Mouse (Mus musculus) MEL (cell line): ENCODE measurements around the gene Acbd7. TPM values are rescaled to one million over a fixed set of nuclear protein-coding genes. Genes with fewer than 3 reads are reported as not detected.
A peak's percentile ranks its signal among the peaks of the same experiment; 100 is the strongest.

Experiments
- DNase-seq: peaks from one replicate; pipeline ENCODE4 v3.0.0; 2011; ENCODE audit warnings: low read depth, low spot score
- H3K27ac ChIP-seq: 2 replicates; pipeline ENCODE4 v1.5.1; 2012; ENCODE audit warnings: low read depth, mild to moderate bottlenecking, control low read depth, low read length, moderate library complexity; ENCODE audit not compliant: control insufficient read depth
- H3K27me3 ChIP-seq, 2 experiments: fragments of 150-350 bp in 1 of 2; sonication (generic) in 1 of 2; 2 replicates each; pipeline ENCODE4 v1.6.1; 2012; ENCODE audit warnings: low read length in 2 of 2, mild to moderate bottlenecking in 2 of 2, improper control_type of control experiment in 1 of 2, moderate library complexity in 1 of 2; ENCODE audit not compliant: insufficient read depth in 2 of 2, control insufficient read depth in 1 of 2
- H3K36me3 ChIP-seq, 2 experiments: 2 replicates each; pipeline ENCODE4 v1.6.1; 2012 to 2014; ENCODE audit warnings: low read length in 2 of 2, improper control_type of control experiment in 1 of 2, inconsistent platforms in 1 of 2, mild to moderate bottlenecking in 1 of 2; ENCODE audit not compliant: insufficient read depth in 2 of 2, control insufficient read depth in 1 of 2
- H3K4me1 ChIP-seq, 2 experiments: fragments of 150-350 bp in 1 of 2; sonication (generic) in 1 of 2; 2 replicates each; pipeline ENCODE4 v1.6.1; 2012; ENCODE audit warnings: low read length in 2 of 2, improper control_type of control experiment in 1 of 2, mild to moderate bottlenecking in 1 of 2; ENCODE audit not compliant: insufficient read depth in 2 of 2, control insufficient read depth in 1 of 2
- H3K4me3 ChIP-seq, 2 experiments: fragments of 150-350 bp in 1 of 2; sonication (generic) in 1 of 2; 2 replicates each; pipeline ENCODE4 v1.5.1; 2012; ENCODE audit warnings: low read depth in 2 of 2, low read length in 2 of 2, mild to moderate bottlenecking in 2 of 2, moderate library complexity in 2 of 2, control low read depth in 1 of 2, improper control_type of control experiment in 1 of 2; ENCODE audit not compliant: control insufficient read depth in 1 of 2, insufficient read depth in 1 of 2
- H3K79me2 ChIP-seq: 2 replicates; pipeline ENCODE4 v1.6.1; 2012; ENCODE audit warnings: mild to moderate bottlenecking, low read length, moderate library complexity; ENCODE audit not compliant: control insufficient read depth, poor library complexity, insufficient read depth
- H3K9ac ChIP-seq: 2 replicates; pipeline ENCODE4 v1.6.1; 2012; ENCODE audit warnings: low read depth, mild to moderate bottlenecking, control low read depth, low read length, moderate library complexity; ENCODE audit not compliant: control insufficient read depth, poor library complexity, severe bottlenecking
- H3K9me3 ChIP-seq: fragments of 150-350 bp; sonication (generic); replicated peaks from 2 replicates; pipeline ENCODE4 v1.6.1; 2012; ENCODE audit warnings: mild to moderate bottlenecking, low read length, improper control_type of control experiment, moderate library complexity; ENCODE audit not compliant: insufficient read depth
- BHLHE40 ChIP-seq: IDR thresholded peaks from 2 replicates; pipeline ENCODE4 v1.6.1; 2012; ENCODE audit warnings: low read depth, mild to moderate bottlenecking, inconsistent platforms, low read length, improper control_type of control experiment, borderline replicate concordance
- CHD2 ChIP-seq: IDR thresholded peaks from 2 replicates; pipeline ENCODE4 v1.6.1; 2011; ENCODE audit warnings: low read length, improper control_type of control experiment
- CTCF ChIP-seq, 3 experiments: IDR thresholded peaks in 2 of 3; conservative IDR thresholded peaks in 1 of 3; 2 replicates each; pipeline ENCODE4 v1.5.1; 2011 to 2012; ENCODE audit warnings: low read length in 3 of 3, low read depth in 2 of 3, mild to moderate bottlenecking in 2 of 3, improper control_type of control experiment in 1 of 3, inconsistent platforms in 1 of 3, mixed read lengths in 1 of 3, moderate library complexity in 1 of 3; ENCODE audit not compliant: control insufficient read depth in 1 of 3, insufficient read depth in 1 of 3, poor library complexity in 1 of 3, severe bottlenecking in 1 of 3
- ELF1 ChIP-seq: IDR thresholded peaks from 2 replicates; pipeline ENCODE4 v1.6.1; 2014; ENCODE audit warnings: low read depth, mild to moderate bottlenecking, inconsistent platforms, low read length, improper control_type of control experiment, moderate library complexity
- ETS1 ChIP-seq: IDR thresholded peaks from 2 replicates; pipeline ENCODE4 v1.6.1; 2012; ENCODE audit warnings: low read depth, mild to moderate bottlenecking, inconsistent platforms, low read length, improper control_type of control experiment, moderate library complexity
- HCFC1 ChIP-seq: IDR thresholded peaks from 2 replicates; pipeline ENCODE4 v1.6.1; 2012; ENCODE audit warnings: low read depth, mild to moderate bottlenecking, inconsistent platforms, low read length, improper control_type of control experiment, moderate library complexity
- JUND ChIP-seq: IDR thresholded peaks from 2 replicates; pipeline ENCODE4 v1.6.1; 2011; ENCODE audit warnings: low read depth, mild to moderate bottlenecking, improper control_type of control experiment, low read length
- KAT2A ChIP-seq: conservative IDR thresholded peaks from 2 replicates; pipeline ENCODE4 v1.6.1; 2012; ENCODE audit warnings: low read depth, low read length, improper control_type of control experiment, inconsistent platforms
- MAX ChIP-seq: IDR thresholded peaks from 2 replicates; pipeline ENCODE4 v1.6.1; 2011; ENCODE audit warnings: low read length, improper control_type of control experiment
- MAZ ChIP-seq: IDR thresholded peaks from 2 replicates; pipeline ENCODE4 v1.6.1; 2012; ENCODE audit warnings: low read depth, mild to moderate bottlenecking, inconsistent platforms, low read length, improper control_type of control experiment
- MEF2A ChIP-seq: IDR thresholded peaks from 2 replicates; pipeline ENCODE4 v1.6.1; 2014; ENCODE audit warnings: low read depth, mild to moderate bottlenecking, inconsistent platforms, low read length, improper control_type of control experiment; ENCODE audit not compliant: poor library complexity, insufficient replicate concordance, severe bottlenecking; ENCODE audit errors: extremely low read depth
- MXI1 ChIP-seq: IDR thresholded peaks from 2 replicates; pipeline ENCODE4 v1.6.1; 2011; ENCODE audit warnings: mild to moderate bottlenecking, low read depth, low read length, improper control_type of control experiment
- MYB ChIP-seq: IDR thresholded peaks from 2 replicates; pipeline ENCODE4 v1.6.1; 2011; ENCODE audit warnings: mild to moderate bottlenecking, low read depth, low read length, improper control_type of control experiment
- MYC ChIP-seq: IDR thresholded peaks from 2 replicates; pipeline ENCODE4 v1.6.1; 2011; ENCODE audit warnings: low read depth, mild to moderate bottlenecking, low read length, improper control_type of control experiment, moderate library complexity
- NELFE ChIP-seq: IDR thresholded peaks from 2 replicates; pipeline ENCODE4 v1.6.1; 2011; ENCODE audit warnings: low read depth, low read length, improper control_type of control experiment
- NRF1 ChIP-seq: IDR thresholded peaks from 2 replicates; pipeline ENCODE4 v1.6.1; 2014; ENCODE audit warnings: low read depth, mild to moderate bottlenecking, inconsistent platforms, low read length, improper control_type of control experiment, moderate library complexity; ENCODE audit not compliant: poor library complexity, insufficient read depth, severe bottlenecking
- POLR2A ChIP-seq, 2 experiments: IDR thresholded peaks; 2 replicates each; pipeline ENCODE4 v1.6.1; 2011 to 2012; ENCODE audit warnings: low read length in 2 of 2, mild to moderate bottlenecking in 2 of 2, control low read depth in 1 of 2, improper control_type of control experiment in 1 of 2, low read depth in 1 of 2, moderate library complexity in 1 of 2; ENCODE audit not compliant: control insufficient read depth in 1 of 2, insufficient read depth in 1 of 2, poor library complexity in 1 of 2
- POLR2AphosphoS2 ChIP-seq: IDR thresholded peaks from 2 replicates; pipeline ENCODE4 v1.6.1; 2011; ENCODE audit warnings: low read length, improper control_type of control experiment
- RCOR1 ChIP-seq: IDR thresholded peaks from 2 replicates; pipeline ENCODE4 v1.6.1; 2012; ENCODE audit warnings: low read depth, mild to moderate bottlenecking, inconsistent platforms, low read length, improper control_type of control experiment
- SIN3A ChIP-seq: IDR thresholded peaks from 2 replicates; pipeline ENCODE4 v1.6.1; 2012; ENCODE audit warnings: low read length, improper control_type of control experiment, inconsistent platforms
- TAL1 ChIP-seq: IDR thresholded peaks from 2 replicates; pipeline ENCODE4 v1.6.1; 2012; ENCODE audit warnings: mild to moderate bottlenecking, inconsistent platforms, low read length, moderate library complexity, mixed read lengths
- TBP ChIP-seq: IDR thresholded peaks from 2 replicates; pipeline ENCODE4 v1.8.0; 2011; ENCODE audit warnings: low read depth, low read length, improper control_type of control experiment
- TCF12 ChIP-seq: IDR thresholded peaks from 2 replicates; pipeline ENCODE4 v1.6.1; 2014; ENCODE audit warnings: low read depth, mild to moderate bottlenecking, inconsistent platforms, low read length, improper control_type of control experiment, moderate library complexity
- USF1 ChIP-seq: IDR thresholded peaks from 2 replicates; pipeline ENCODE4 v1.6.1; 2014; ENCODE audit warnings: low read depth, mild to moderate bottlenecking, inconsistent platforms, low read length, improper control_type of control experiment, moderate library complexity
- USF2 ChIP-seq, 2 experiments: IDR thresholded peaks; 2 replicates each; pipeline ENCODE4 v1.6.1; 2011 to 2012; ENCODE audit warnings: improper control_type of control experiment in 2 of 2, low read length in 2 of 2, borderline replicate concordance in 1 of 2, inconsistent platforms in 1 of 2, low read depth in 1 of 2, mild to moderate bottlenecking in 1 of 2; ENCODE audit not compliant: insufficient read depth in 1 of 2
- ZMIZ1 ChIP-seq: IDR thresholded peaks from 2 replicates; pipeline ENCODE4 v1.6.1; 2012; ENCODE audit warnings: low read depth, mild to moderate bottlenecking, inconsistent platforms, low read length, improper control_type of control experiment, moderate library complexity
- ZNF384 ChIP-seq: IDR thresholded peaks from 2 replicates; pipeline ENCODE4 v1.6.1; 2012; ENCODE audit warnings: low read depth, mild to moderate bottlenecking, inconsistent platforms, low read length, improper control_type of control experiment
- polyA plus RNA-seq, 2 experiments: library from polyadenylated mRNA; stranded (reverse) in 1 of 2; unstranded in 1 of 2; fragments of >175 nt in 1 of 2; fragments of >200 nt in 1 of 2; gene quantifications; 2 replicates each; pipeline versions ENCODE4 v1.2.1 to v1.2.4; 2012; ENCODE audit warnings: low replicate concordance in 2 of 2, low read depth in 1 of 2; ENCODE audit not compliant: insufficient read length in 2 of 2, insufficient read depth in 1 of 2, missing spikeins in 1 of 2
- total RNA-seq: library from RNA; depleted of rRNA; stranded (reverse); fragments of 300-350 nt; gene quantifications from 2 replicates; pipeline ENCODE4 v1.2.3, GENCODE M21; 2012

Acbd7 gene
- total and polyA plus RNA-seq, 3 experiments = 2.9 to 3.7 TPM; not detected in 1

DNA sequence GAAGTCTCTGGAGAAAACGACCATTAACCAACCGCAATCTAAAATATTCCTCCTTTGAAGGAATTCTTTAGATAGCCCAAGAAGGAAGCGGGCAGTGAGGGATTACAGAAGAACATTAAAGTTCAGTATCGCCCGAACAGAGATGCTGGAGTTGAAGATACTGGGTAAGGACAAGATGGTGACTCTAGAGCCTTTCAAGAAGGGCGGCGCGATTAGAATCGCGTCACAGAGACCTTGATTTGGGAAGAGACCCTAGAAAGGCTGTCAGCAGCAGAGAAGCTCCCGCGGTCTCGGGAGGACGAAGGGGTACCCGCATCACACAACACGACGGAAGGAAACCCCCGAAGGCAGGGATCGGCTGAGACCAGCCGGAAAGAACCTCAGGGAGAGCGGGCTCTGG lies 3.9 kb upstream of the Acbd7 start:
- Histone ChIP-seq H3K4me3 (peak overlapping the region; percentile 82 to 89), H3K9ac (peak overlapping the region; percentile 96), H3K27me3 (no peaks in the 10 kb centered on the region), H3K27ac (peak overlapping the region; percentile 82), H3K79me2 (peaks cover 21% of the 10 kb centered on the region), H3K4me1 (peaks cover 3 to 8% of the 10 kb centered on the region in 2 experiments; a peak in 3 of 4 replicates), H3K36me3 (peaks cover 0 to 17% of the 10 kb centered on the region in 2 experiments), H3K9me3 (no peaks in the 10 kb centered on the region)
- peak; percentile 87 for DNase-seq
- TF ChIP-seq TAL1 (peak; percentile 22), MXI1 (no peak), MAZ (no peak), ELF1 (no peak), RCOR1 (0 out of 2 replicates have a peak, but pooled peaks have one; percentile 3), TCF12 (no peak), ZMIZ1 (peak; percentile 63; the same call in 1 of the 2 replicates), POLR2A (IDR thresholded peaks at IDR 0.05; ENCODE audit: control insufficient read depth in 1 of 2, insufficient read depth in 1 of 2, low read depth in 1 of 2, low read length in 2 of 2, poor library complexity in 1 of 2) (peak in 1 of 2 experiments; percentile 60; a peak in 2 of 4 replicates), JUND (no peak)

DNA sequence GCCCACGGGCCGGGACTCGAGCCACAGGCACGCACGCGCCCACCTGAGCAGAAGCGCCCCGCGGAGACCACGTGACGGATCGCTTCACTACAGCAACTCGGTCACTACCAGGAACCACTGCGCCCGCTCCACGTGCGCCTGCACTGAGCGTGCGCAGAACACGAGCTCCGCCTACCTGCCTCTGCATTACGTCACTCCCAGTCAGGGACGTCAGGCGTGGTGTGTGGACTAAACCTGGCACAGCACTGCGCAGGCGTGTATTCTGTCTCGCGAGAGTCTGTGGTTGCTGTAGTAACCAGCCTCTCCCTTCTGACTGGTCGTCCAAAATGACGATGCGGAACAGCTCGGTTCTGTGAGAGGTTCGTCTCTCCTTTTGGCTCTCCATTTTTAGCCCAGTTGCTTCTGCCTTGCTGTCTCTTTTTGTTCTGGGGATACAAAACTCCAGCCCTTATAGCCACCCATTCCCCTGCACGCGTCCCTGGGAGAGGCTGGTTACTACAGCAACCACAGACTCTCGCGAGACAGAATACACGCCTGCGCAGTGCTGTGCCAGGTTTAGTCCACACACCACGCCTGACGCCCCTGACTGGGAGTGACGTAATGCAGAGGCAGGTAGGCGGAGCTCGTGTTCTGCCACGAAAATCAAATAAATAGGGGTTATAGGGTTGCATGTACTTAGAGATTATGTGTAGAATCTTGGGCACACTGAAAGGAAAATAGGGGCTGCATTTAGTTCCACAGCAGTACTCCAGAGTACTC lies 3.3 kb upstream of the Acbd7 start, which contains the start of gene Rpp38:
TSS of gene Rpp38 (minus strand) at position 160 of the 759 bp plus-strand sequence.
- peak within 1 kb of the TSS; percentile 96 for H3K9ac ChIP-seq
- peak within 1 kb of the TSS; percentile 82 for H3K27ac ChIP-seq
- peaks cover 3 to 11% of the 10 kb centered on the region in 2 experiments; a peak in 3 of 4 replicates for H3K4me1 ChIP-seq
- H3K79me2 ChIP-seq = peaks cover 21% of the 10 kb centered on the region
- H3K9me3 ChIP-seq = no peaks in the 10 kb centered on the region
- H3K36me3 ChIP-seq = peaks cover 0 to 17% of the 10 kb centered on the region in 2 experiments; a peak in 3 of 4 replicates
- no peaks in the 10 kb centered on the region for H3K27me3 ChIP-seq
- peak; percentile 97 for DNase-seq
- peak within 1 kb of the TSS; percentile 82 to 89 for H3K4me3 ChIP-seq
- TF ChIP-seq KAT2A (no peak; the same call in 1 of the 2 replicates), CHD2 (peak; percentile 96), NELFE (peak; percentile 83), BHLHE40 (peak; percentile 81; the same call in 1 of the 2 replicates), ZNF384 (no peak), MYB (no peak), USF2 (IDR thresholded peaks at IDR 0.05; ENCODE audit: borderline replicate concordance in 1 of 2, insufficient read depth in 1 of 2, low read depth in 1 of 2, low read length in 2 of 2) (peak; percentile 40 to 82; a peak in 3 of 4 replicates), NRF1 (peak; percentile 77), MEF2A (no peak), MAX (peak; percentile 99), POLR2AphosphoS2 (peak; percentile 33), TBP (peak; percentile 79), TCF12 (peak; percentile 34), SIN3A (peak; percentile 97), HCFC1 (peak; percentile 78), MXI1 (peak; percentile 98), CTCF (IDR thresholded peaks at IDR 0.05 in 2 of 3, conservative IDR thresholded peaks at IDR 0.05 in 1 of 3; ENCODE audit: control insufficient read depth in 1 of 3, insufficient read depth in 1 of 3, low read depth in 2 of 3, low read length in 3 of 3, poor library complexity in 1 of 3, severe bottlenecking in 1 of 3) (no peak), ETS1 (peak; percentile 84), ELF1 (peak; percentile 54), POLR2A (IDR thresholded peaks at IDR 0.05; ENCODE audit: control insufficient read depth in 1 of 2, insufficient read depth in 1 of 2, low read depth in 1 of 2, low read length in 2 of 2, poor library complexity in 1 of 2) (peak in 1 of 2 experiments; percentile 70; a peak in 2 of 4 replicates), MYC (peak; percentile 99), USF1 (peak; percentile 95), ZMIZ1 (peak; percentile 66; the same call in 1 of the 2 replicates)
